Mouse (Mus musculus) neural tube, embryonic 12.5 days (tissue): ENCODE data around the gene Camta1. TPM values are rescaled to one million over a fixed set of nuclear protein-coding genes. Genes with fewer than 3 reads are reported as not detected.
A peak's percentile ranks its signal among the peaks of the same experiment; 100 is the strongest.
"Not testable (repeated sequence)": the region's sequence is repeated elsewhere in the genome, so short reads cannot be mapped to it uniquely, and the experiment has no call there.

Source experiments
- ATAC-seq: fragments of 200-750 bp; cut with Nextera tagmentation; 2 replicates; pipeline ENCODE4 v1.8.0; 2017; ENCODE audit warnings: low read depth, mild to moderate bottlenecking, moderate TSS enrichment, moderate library complexity; ENCODE audit not compliant: low FRiP score
- H3K27ac ChIP-seq: fragments of 300-500 bp; sonication (generic); 2 replicates; pipeline ENCODE4 v1.5.1; 2016
- H3K27me3 ChIP-seq: fragments of 300-500 bp; sonication (generic); replicated peaks from 2 replicates; pipeline ENCODE4 v1.6.1; 2016; ENCODE audit warnings: mild to moderate bottlenecking
- H3K36me3 ChIP-seq: fragments of 300-500 bp; sonication (generic); 2 replicates; pipeline ENCODE4 v1.6.1; 2016; ENCODE audit warnings: mild to moderate bottlenecking
- H3K4me1 ChIP-seq: fragments of 300-500 bp; sonication (generic); 2 replicates; pipeline ENCODE4 v1.6.1; 2016
- H3K4me2 ChIP-seq: fragments of 300-500 bp; sonication (generic); replicated peaks from 2 replicates; pipeline ENCODE4 v1.6.1; 2016; ENCODE audit warnings: mild to moderate bottlenecking
- H3K4me3 ChIP-seq: fragments of 300-500 bp; sonication (generic); 2 replicates; pipeline ENCODE4 v1.5.1; 2016
- H3K9ac ChIP-seq: fragments of 300-500 bp; sonication (generic); 2 replicates; pipeline ENCODE4 v1.6.1; 2016; ENCODE audit warnings: mild to moderate bottlenecking
- H3K9me3 ChIP-seq: fragments of 300-500 bp; sonication (generic); 2 replicates; pipeline ENCODE4 v1.6.1; 2016; ENCODE audit warnings: mild to moderate bottlenecking
- WGBS: fragments of 180-500 bp; shearing (Covaris S2); methylation state at CpG from one replicate; pipeline ENCODE4 v1.1.7; 2016; 5-methylcytosine and 5-hydroxymethylcytosine counted together
- polyA plus RNA-seq: library from polyadenylated mRNA; unstranded; fragments of >200 nt; fragmentation: Nextera tagmentation; extraction: Ambion mirVana; gene quantifications from 2 replicates; pipeline ENCODE4 v1.2.1, GENCODE M21; 2016

Camta1 gene
- polyA plus RNA-seq, 1 experiment from 2014 or later, result 164 TPM

DNA sequence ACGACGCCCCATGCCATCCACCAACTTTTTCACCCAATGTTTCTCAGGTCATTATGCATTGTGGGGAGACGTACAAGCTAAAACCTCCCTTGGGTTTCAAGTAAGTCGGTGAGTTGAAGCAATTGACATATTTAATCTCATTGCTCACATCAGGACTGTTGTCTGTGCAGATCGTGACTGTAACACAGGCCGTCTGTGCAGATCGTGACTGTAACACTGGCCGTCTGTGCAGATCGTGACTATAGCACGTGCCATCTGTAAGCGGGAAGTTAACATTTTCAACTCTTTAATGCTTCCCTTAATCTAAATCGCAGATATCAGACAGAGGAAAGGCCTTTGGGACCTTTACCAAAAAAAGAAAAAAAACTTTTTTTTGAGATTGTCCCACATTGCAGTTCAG lies 947.9 kb downstream of the Camta1 start:
- Histone ChIP-seq H3K4me3 (peak overlapping the region; percentile 64), H3K9me3 (no peaks in the 10 kb centered on the region), H3K9ac (peak overlapping the region; percentile 79), H3K4me1 (peaks cover 20% of the 10 kb centered on the region), H3K27me3 (no peaks in the 10 kb centered on the region), H3K4me2 (peak overlapping the region; percentile 67), H3K36me3 (no peaks in the 10 kb centered on the region), H3K27ac (no peak overlapping the region)
- ATAC-seq, result no peak
- 19% methylated on average over 12 of the region's 12 CpGs for WGBS

- peak overlapping the region; percentile 77 for H3K4me2 ChIP-seq
- H3K36me3 ChIP-seq, result peaks cover 16% of the 10 kb centered on the region
- WGBS, result 87% methylated on average over 19 of the region's 19 CpGs
- H3K4me1 ChIP-seq, result peaks cover 20% of the 10 kb centered on the region
- H3K27ac ChIP-seq, result no peak overlapping the region
- H3K9me3 ChIP-seq, result no peaks in the 10 kb centered on the region
- H3K27me3 ChIP-seq, result no peaks in the 10 kb centered on the region
- H3K4me3 ChIP-seq, result peak overlapping the region; percentile 88
- ATAC-seq, result peak; percentile 26; the same call in 1 of the 2 replicates
- H3K9ac ChIP-seq, result no peak overlapping the region
These were observed 951.3 kb downstream of the Camta1 start for GRCm38 (mm10) chr4:150910164-150910951.

- Histone ChIP-seq H3K4me2 (peak overlapping the region; percentile 77), H3K4me1 (peaks cover 13% of the 10 kb centered on the region), H3K36me3 (peaks cover 22% of the 10 kb centered on the region), H3K27me3 (no peaks in the 10 kb centered on the region), H3K4me3 (peak overlapping the region; percentile 88), H3K9me3 (no peaks in the 10 kb centered on the region), H3K27ac (peak overlapping the region; percentile 60; the same call in 1 of the 2 replicates), H3K9ac (peak overlapping the region; percentile 90)
- under 1% methylated on average over 56 of the region's 56 CpGs for WGBS
- peak; percentile 87 for ATAC-seq
These were observed 952.1 kb downstream of the Camta1 start for GRCm38 (mm10) chr4:150909451-150910156.

- not testable (repeated sequence) for H3K27ac ChIP-seq, H3K4me1 ChIP-seq, H3K9me3 ChIP-seq, H3K4me3 ChIP-seq, H3K9ac ChIP-seq, ATAC-seq, H3K27me3 ChIP-seq
- H3K36me3 ChIP-seq, result peaks cover 29% of the 10 kb centered on the region
- WGBS, result 81% methylated on average over 5 of the region's 5 CpGs
- peak overlapping the region; percentile 77 for H3K4me2 ChIP-seq
These were observed 953.2 kb downstream of the Camta1 start for GRCm38 (mm10) chr4:150908512-150908911.

GRCm38 (mm10) chr4:150907099-150907498 lies 954.6 kb downstream of the Camta1 start:
- no peaks in the 10 kb centered on the region for H3K27me3 ChIP-seq
- no peak overlapping the region for H3K4me3 ChIP-seq
- 93% methylated on average over 8 of the region's 8 CpGs for WGBS
- H3K9me3 ChIP-seq, result no peaks in the 10 kb centered on the region
- ATAC-seq, result no peak
- no peak overlapping the region for H3K9ac ChIP-seq
- H3K4me2 ChIP-seq, result no peak overlapping the region
- no peak overlapping the region for H3K27ac ChIP-seq
- H3K4me1 ChIP-seq, result peaks cover 3% of the 10 kb centered on the region
- H3K36me3 ChIP-seq, result peaks cover 43% of the 10 kb centered on the region

DNA sequence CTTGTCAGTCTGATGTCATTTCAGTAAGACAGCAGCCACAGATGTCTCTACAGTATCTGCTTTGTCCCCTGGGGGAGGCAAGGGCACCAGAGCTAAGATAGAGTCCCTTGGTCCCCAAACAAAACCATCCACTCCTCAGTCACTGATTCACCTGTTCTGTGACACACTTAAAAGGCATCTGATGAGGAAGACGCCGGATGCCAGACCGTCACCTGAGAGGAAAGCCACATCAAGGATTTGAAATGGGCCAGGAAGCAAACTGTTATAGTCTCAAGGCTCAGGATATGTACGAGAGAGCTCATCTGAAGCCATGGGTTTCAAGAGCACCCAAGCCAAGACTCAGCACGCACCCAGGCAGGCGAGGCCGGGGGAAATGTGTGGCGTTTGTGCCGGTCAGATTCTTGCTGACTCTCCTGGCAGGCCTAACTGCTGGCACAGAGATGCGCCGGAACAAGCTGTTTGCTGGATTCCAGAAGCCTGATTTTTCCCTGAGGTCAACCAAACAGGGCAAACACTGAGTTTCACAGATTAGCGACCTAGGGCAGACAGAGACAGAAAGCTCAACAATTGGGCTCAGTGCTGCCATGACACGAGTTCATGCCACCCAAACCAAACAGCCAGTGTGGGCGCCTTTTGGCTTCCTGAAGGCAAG lies 958.5 kb downstream of the Camta1 start:
- Histone ChIP-seq H3K27me3 (no peaks in the 10 kb centered on the region), H3K4me1 (no peaks in the 10 kb centered on the region; the same call in 1 of the 2 replicates), H3K4me2 (no peak overlapping the region), H3K36me3 (peaks cover 77% of the 10 kb centered on the region), H3K27ac (no peak overlapping the region), H3K4me3 (no peak overlapping the region), H3K9me3 (no peaks in the 10 kb centered on the region), H3K9ac (no peak overlapping the region)
- 94% methylated on average over 14 of the region's 14 CpGs for WGBS
- no peak for ATAC-seq

DNA sequence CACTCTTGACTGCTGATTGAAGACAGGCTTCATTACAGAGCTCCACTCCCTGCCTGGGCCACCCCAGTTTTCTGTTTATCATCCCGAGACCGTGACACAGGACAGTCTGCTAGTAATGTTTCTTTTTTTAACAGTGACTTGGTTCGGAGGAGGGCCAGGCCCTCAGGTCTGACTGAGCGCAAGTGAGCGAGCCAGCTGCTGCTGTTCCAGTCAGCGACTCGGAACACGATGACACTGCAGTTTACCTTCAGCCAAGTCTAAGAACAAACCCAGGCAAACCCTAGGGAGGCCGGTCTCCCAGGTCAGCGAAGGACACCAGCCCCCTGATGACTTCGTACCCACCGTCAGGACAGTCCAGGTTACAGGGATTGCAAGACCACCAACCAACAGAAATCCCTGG lies 959.6 kb downstream of the Camta1 start:
- no peak overlapping the region for H3K27ac ChIP-seq
- H3K4me2 ChIP-seq, result no peak overlapping the region
- H3K4me1 ChIP-seq, result no peaks in the 10 kb centered on the region
- peaks cover 84% of the 10 kb centered on the region for H3K36me3 ChIP-seq
- H3K4me3 ChIP-seq, result no peak overlapping the region
- no peaks in the 10 kb centered on the region for H3K27me3 ChIP-seq
- ATAC-seq, result no peak
- no peak overlapping the region for H3K9ac ChIP-seq
- 89% methylated on average over 12 of the region's 12 CpGs for WGBS
- H3K9me3 ChIP-seq, result no peaks in the 10 kb centered on the region

- no peaks in the 10 kb centered on the region for H3K9me3 ChIP-seq
- ATAC-seq, result no peak
- no peak overlapping the region for H3K27ac ChIP-seq
- no peaks in the 10 kb centered on the region for H3K27me3 ChIP-seq
- H3K36me3 ChIP-seq, result peaks cover 84% of the 10 kb centered on the region
- no peak overlapping the region for H3K4me2 ChIP-seq
- no peak overlapping the region for H3K4me3 ChIP-seq
- WGBS, result 58% methylated on average over 9 of the region's 9 CpGs
- no peaks in the 10 kb centered on the region for H3K4me1 ChIP-seq
- no peak overlapping the region for H3K9ac ChIP-seq
These were observed 960.0 kb downstream of the Camta1 start for GRCm38 (mm10) chr4:150901651-150902050.

GRCm38 (mm10) chr4:150900486-150900885 lies 961.2 kb downstream of the Camta1 start:
- no peaks in the 10 kb centered on the region for H3K9me3 ChIP-seq
- H3K36me3 ChIP-seq, result peaks cover 88% of the 10 kb centered on the region
- no peak overlapping the region for H3K9ac ChIP-seq
- H3K4me1 ChIP-seq, result no peaks in the 10 kb centered on the region
- WGBS, result 95% methylated on average over 13 of the region's 13 CpGs
- H3K4me3 ChIP-seq, result no peak overlapping the region
- ATAC-seq, result no peak
- H3K27ac ChIP-seq, result no peak overlapping the region
- H3K27me3 ChIP-seq, result no peaks in the 10 kb centered on the region
- H3K4me2 ChIP-seq, result no peak overlapping the region

GRCm38 (mm10) chr4:150898716-150899365 lies 962.8 kb downstream of the Camta1 start:
- Histone ChIP-seq H3K9ac (no peak overlapping the region), H3K4me1 (no peaks in the 10 kb centered on the region), H3K27ac (no peak overlapping the region), H3K4me2 (no peak overlapping the region), H3K36me3 (peaks cover 77% of the 10 kb centered on the region), H3K27me3 (no peaks in the 10 kb centered on the region), H3K4me3 (no peak overlapping the region), H3K9me3 (no peaks in the 10 kb centered on the region)
- ATAC-seq, result peak; percentile 41; the same call in 1 of the 2 replicates
- 62% methylated on average over 13 of the region's 13 CpGs for WGBS

GRCm38 (mm10) chr4:150896896-150897624 lies 964.6 kb downstream of the Camta1 start:
- 92% methylated on average over 26 of the region's 26 CpGs for WGBS
- Histone ChIP-seq H3K9ac (no peak overlapping the region), H3K4me3 (no peak overlapping the region), H3K27ac (no peak overlapping the region), H3K36me3 (peaks cover 59% of the 10 kb centered on the region), H3K4me1 (no peaks in the 10 kb centered on the region), H3K9me3 (no peaks in the 10 kb centered on the region), H3K27me3 (no peaks in the 10 kb centered on the region), H3K4me2 (no peak overlapping the region)
- no peak for ATAC-seq
